Mouse (Mus musculus): ENCODE measurements around the gene Golm1. TPM values are rescaled to one million over a fixed set of nuclear protein-coding genes. Genes with fewer than 3 reads are reported as not detected.
"Not testable (repeated sequence)": the region's sequence is repeated elsewhere in the genome, so short reads cannot be mapped to it uniquely, and the experiment has no call there.

Gene Golm1
- total RNA-seq, 2 experiments from 2014 or later = 64.3 to 74.2 TPM

- DNase-seq = no peak
Measured at GRCm38 (mm10) chr13:59645491-59645890, 30.1 kb downstream of the Golm1 start.

GRCm38 (mm10) chr13:59642818-59643217 is 32.8 kb downstream of the Golm1 start:
- no peak for DNase-seq

GRCm38 (mm10) chr13:59640178-59640440 is 35.5 kb downstream of the Golm1 start:
- DNase-seq = no peak

DNA sequence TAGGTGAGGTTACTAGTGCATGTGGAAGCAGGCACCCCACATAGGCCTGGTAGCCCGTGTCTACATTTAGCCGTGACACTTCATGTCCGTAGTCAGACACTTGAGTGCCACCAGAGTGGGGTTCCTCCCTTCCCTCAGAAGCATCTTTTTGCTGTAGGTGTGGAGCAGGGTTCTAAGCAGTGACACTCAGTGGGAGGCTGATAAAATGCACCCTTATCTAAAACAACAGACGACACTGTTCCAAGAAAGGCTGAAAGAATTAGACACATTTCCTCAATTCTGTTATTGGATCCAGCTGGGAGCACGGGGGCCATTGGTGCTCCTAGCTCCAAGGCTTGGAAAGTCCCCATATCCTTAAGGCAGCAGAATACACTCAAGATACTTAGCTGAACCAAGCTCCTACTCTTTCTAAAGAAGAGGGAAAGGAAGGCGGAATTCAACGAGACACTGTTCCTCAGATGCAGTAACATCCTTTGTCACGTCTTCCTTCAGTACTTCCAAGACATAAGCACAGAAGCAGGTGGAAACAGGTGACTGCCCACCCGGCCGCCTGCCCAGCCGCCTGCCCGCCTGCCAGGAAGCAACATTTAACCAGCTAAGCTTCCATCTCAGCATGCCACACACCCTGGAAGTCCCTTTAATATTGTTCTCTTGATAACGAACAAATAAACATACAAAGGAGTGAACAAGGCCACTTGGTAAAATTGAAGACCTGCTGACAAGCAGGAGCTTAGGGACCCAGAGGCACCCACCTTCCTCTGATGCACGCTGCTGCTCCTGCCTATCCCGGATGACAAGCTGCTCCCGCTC is 36.0 kb downstream of the Golm1 start:
- no peak for DNase-seq

DNA sequence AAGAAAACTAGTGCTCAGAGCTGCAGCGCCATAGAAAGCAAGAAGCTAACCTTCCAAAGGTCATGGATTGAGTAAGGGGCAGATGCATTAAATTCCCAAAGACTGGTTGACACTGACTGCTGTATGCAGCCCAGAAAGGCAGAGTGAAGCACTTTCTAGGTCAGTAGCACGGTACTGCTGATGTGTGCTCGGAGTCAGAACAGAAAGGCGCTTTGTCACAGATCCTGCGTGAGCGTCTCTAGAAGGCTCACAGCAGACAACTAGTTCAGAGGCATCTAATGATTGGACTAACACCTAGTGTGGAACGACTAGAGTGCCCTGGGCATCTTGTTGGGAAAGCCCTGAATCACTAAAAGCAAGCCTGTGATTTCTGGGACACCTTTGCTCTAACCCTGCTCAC is 37.8 kb downstream of the Golm1 start:
- no peak for DNase-seq

DNA sequence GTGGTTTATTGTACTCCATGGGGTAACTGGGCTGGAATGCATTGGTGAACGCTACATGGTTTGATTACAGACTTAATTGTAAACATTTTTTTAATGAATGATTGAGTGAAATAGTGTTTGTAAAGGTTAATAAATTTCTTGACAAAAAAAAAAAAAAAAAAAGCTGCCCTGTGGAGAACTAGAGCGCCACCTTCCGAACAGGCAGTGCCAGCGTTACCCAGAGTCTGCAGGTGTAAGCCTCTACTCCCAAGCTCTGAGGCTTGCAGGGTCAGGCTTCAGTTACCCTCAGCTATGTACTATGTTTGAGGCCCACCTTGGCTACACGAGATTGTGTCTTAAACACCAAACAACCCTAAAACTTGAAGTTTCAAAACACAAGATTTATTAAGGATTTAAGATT is 41.0 kb downstream of the Golm1 start:
- no peak for DNase-seq

DNA sequence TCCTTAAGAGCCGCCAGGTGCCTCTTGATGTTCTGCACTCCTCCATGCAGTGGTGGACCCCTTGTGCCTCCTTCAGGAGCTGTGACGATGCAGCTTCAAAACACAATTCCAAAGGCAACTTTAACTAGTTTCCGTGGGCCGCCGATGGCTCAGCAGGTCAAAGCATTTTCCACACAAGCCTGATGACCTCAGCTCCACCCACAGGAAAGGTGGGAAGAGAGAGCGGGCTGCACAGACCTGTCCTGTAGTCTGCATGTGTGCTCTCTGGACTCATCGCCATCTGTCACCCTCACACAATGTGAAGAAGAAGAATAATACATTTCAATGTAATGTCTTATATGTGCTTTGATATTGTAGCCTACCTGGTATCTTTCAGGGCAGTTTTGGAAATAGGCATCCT is 48.9 kb downstream of the Golm1 start:
- no peak for DNase-seq

DNA sequence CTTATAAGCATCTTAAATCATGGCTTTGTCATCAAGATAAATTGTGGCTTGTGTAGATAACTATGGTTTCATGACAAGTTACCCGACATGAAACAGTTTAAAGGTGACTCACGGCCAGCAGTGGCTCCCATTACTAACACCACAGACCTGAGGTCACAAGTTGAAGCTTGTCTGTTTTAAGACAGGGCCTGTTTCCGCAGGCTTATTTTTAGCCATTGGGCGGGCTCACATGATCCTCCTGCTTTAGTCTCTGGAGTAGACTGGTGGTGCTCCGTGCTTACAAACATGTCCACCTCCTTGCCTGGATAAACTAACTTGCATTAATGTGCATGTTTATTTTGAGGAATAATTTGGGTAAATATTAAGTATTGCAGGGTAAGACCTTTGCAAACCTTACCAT is 50.7 kb downstream of the Golm1 start:
- DNase-seq = no peak

- no peak for DNase-seq
Measured at GRCm38 (mm10) chr13:59624389-59624788, 51.2 kb downstream of the Golm1 start.

- no peak for DNase-seq
Measured at GRCm38 (mm10) chr13:59621643-59622489, 53.7 kb downstream of the Golm1 start.

DNA sequence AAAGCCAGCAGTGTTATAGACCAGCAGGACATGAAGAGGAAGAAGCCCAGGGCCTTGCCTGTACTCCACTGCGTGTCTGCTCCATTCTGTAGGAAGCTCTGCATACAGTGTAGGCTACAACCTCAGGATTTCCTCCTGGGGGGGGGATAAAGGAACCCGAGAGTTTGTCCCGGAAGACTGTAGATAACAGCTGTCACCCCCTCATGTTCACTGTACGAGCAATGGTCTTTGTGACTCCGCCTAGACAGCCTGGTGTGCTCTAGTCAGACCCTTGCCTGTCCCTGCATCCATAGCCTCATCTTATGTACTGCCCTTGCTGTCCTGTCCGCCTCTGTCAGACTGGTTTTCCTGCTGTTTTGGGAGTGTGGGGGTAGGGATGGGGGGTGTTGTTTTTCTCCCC is 57.1 kb downstream of the Golm1 start:
- DNase-seq = no peak

DNA sequence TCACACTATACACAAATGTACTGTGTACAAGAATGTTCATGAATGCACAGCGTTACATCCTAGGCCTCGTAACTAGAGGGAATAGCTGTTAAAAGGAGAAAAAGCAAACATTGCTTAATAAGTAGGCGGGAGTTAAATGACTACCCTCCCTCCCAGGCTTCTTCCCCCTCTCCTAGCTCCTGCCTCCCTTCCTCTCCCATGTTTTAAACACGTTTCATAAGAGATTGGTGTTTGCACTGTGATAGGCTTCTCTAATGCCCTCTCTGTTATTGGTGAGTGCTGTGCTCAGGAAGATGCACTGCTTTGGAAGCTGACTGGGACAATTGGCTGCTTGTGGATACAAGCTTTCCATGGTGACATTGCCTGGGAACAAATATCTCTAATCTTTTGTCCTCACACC is 60.1 kb downstream of the Golm1 start:
- no peak for DNase-seq

DNA sequence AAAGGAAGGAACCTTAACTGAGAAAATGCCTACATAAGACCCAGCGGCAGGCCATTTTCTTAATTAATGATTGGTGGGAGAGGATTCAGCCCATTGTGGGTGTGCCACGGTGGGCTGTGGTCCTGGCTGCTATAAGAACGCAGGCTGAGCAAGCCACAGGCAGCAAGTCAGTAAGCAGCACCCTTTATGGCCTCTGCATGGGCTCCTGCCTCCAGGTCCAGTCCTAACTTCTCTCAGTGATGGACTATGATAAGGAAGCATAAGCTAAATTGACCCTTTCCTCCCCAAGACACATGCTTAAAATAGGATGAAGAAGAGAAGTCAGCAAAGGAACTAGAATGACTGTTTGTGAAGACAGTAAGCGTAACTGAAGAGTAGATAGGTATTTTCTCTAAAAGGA is 60.5 kb downstream of the Golm1 start:
- DNase-seq = no peak

DNA sequence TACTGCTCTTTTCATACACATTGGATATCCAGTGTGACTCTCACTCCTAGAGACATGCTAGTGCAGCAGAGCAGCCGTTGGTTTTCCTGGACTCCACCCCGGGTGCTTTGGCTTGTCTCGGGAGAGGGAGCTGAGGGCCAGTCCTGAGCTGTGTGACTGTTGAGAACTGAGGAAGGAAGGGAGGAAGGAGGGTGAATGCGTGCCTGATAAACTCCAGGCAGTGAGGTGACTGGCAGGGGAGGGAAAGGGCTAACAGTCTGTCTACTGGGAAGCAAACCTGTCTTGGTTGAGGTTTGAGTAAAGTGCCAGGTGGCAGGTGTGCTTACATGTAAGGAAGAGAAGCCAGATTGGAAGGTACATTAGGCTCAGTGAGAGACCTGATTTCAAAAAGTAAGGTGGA is 61.7 kb downstream of the Golm1 start:
- no peak for DNase-seq

DNA sequence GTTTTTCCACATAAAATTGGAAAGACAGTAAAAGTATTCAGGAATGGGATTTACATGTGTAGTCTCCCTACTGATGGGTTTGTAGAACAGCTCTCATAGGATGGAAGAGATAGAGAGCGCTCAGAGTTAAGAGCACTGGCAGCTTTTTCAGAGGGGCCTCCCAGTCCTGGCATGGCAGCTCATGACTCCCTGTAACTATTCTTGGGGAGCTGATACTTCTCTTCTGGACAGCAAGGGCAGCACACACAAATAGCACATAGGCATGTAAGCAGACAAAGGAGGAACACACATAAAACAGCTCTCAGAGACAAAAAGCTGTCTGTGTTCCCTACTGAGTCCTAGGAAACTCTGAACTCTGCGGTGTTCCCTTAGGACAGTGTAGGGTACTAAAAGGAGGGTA is 65.2 kb downstream of the Golm1 start:
- DNase-seq = no peak

- DNase-seq = no peak
Measured at GRCm38 (mm10) chr13:59609885-59610284, 65.7 kb downstream of the Golm1 start.

- no peak for DNase-seq
Measured at GRCm38 (mm10) chr13:59605221-59605922, 70.2 kb downstream of the Golm1 start.

DNA sequence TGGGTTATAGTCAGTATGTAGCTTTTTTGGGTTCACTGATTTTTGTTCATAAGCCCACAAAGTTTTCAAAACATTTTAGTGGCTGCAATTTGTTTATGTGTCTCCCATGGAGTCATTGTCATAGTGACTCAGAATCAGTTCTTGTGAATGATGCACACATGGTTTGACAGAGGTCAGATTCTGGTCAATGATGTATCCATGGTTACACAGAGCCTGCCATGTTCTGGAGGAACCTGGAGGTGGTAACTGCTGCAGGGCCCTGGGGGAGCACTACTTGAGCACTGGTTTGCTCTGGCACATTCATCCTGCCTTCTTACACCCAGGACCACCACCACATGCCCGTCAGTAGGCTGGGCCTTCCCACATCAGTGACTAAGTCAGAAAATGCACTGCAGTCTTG is 71.1 kb downstream of the Golm1 start:
- DNase-seq = no peak

DNA sequence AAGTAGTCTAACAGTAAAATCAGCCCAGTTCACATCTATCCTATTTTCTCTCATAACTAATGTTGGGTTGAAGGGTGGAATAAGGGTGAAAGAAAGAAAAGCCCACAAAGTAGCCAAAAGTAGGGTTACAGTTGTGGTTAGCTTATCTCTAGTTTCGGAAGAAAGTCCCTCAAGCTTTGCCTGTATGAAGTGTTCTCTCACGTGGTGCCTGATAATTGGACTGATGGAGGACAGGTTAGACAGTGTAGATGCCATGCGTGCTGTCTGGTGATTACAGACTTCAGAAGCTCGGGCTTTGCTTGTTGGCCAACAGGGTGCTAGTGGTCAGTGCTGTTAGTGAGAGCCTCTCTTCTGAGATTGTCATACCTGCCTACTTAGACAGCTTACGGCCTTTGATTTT is 72.5 kb downstream of the Golm1 start:
- DNase-seq = no peak

DNA sequence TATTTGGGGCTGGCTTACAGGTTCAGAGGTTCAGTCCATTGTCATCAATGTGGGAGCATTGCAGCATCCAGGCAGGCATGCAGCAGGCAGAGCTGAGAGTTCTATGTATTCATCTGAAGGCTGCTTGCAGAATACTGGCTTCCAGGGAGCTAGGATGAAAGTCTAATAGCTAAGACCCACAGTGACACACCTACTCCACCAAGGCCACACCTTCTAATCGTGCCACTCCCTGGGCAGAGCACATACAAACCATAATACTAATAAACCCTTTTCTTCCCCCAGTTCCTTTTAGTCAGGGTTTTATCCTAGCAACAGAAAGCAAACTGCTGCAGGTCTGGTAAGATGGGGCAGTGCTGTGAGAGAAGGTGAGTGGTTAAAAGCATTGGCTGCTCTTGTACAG is 83.0 kb downstream of the Golm1 start:
- no peak for DNase-seq

GRCm38 (mm10) chr13:59592058-59592457 is 83.6 kb downstream of the Golm1 start:
- not testable (repeated sequence) for DNase-seq

GRCm38 (mm10) chr13:59590691-59591090 is 84.9 kb downstream of the Golm1 start:
- no peak for DNase-seq

DNA sequence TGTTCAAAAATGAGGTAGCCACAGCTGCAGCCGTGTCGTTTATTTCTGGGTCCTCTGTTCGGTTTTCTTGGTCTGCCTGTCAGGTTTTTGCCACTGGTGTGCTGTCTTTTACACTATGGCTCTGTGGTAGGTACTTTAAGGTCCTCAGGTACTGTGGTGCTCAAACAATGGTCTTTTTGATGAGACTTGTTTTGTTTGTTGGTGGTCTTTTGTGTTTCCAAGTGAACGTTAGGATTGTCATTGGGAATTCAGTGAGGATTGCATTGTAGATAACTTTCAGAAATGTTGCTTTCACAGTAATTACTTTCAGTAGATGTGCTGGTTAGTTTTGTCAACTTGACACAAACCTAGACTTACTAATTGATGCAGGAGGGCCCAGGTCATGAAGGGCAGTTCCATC is 85.9 kb downstream of the Golm1 start:
- no peak for DNase-seq

- no peak for DNase-seq
Measured at GRCm38 (mm10) chr13:59587201-59587600, 88.4 kb downstream of the Golm1 start.

Measured in layer of hippocampus, postnatal 36 days (tissue).